Mouse (Mus musculus) megakaryocyte, embryonic 14.5 days (primary cell): Measurements from ENCODE around the gene Llgl2. TPM values are rescaled to one million over a fixed set of nuclear protein-coding genes. Genes with fewer than 3 reads are reported as not detected.

Experiments used
- H3K27me3 ChIP-seq: replicated peaks from 2 replicates; pipeline ENCODE3; 2012; ENCODE audit warnings: inconsistent platforms
- H3K36me3 ChIP-seq: replicated peaks from 2 replicates; pipeline ENCODE3; 2012; ENCODE audit warnings: low read length, inconsistent platforms, mixed read lengths
- H3K4me1 ChIP-seq: 2 replicates; pipeline ENCODE4 v1.6.1; 2012; ENCODE audit warnings: inconsistent platforms
- H3K4me3 ChIP-seq: replicated peaks from 2 replicates; pipeline ENCODE3; 2012; ENCODE audit warnings: moderate library complexity, mild to moderate bottlenecking, inconsistent platforms
- H3K9me3 ChIP-seq: 2 replicates; pipeline ENCODE4 v1.6.1; 2012; ENCODE audit warnings: inconsistent platforms
- FLI1 ChIP-seq: IDR thresholded peaks from 2 replicates; pipeline ENCODE4 v1.6.1; 2012; ENCODE audit warnings: low read length, inconsistent platforms, mixed read lengths
- GATA1 ChIP-seq: IDR thresholded peaks from 3 replicates; pipeline ENCODE4 v1.6.1; 2012; ENCODE audit warnings: mixed read lengths, low read length, inconsistent platforms, borderline replicate concordance
- polyA plus RNA-seq: library from polyadenylated mRNA; stranded (reverse); fragments of >175 nt; gene quantifications from 2 replicates; pipeline ENCODE4 v1.2.3, GENCODE M21; 2012; ENCODE audit warnings: low replicate concordance; ENCODE audit not compliant: insufficient read depth

The Llgl2 gene
- polyA plus RNA-seq, 1 experiment = 12.4 TPM

DNA sequence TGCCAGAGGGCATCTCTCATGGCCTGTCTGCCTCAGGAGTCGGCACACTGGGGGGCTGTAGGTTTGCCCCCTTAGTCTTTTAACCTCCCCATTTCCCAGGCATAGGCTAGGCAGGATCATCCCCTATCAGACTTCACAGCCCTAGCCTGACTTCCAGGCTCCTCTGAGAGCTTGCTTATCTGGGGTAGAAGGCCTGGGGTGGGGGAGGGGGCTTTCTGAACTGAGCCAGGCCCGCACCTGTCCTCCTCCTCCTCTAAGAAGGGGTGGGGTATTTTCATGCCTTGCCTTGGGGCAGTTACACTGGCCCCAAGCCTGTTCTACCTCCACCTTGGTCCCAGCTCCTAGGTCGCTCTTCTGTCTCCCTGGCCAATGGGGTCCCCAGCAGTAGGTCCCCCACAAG lies 7.7 kb downstream of the Llgl2 start:
- TF ChIP-seq GATA1 = no peak
- no peak for TF ChIP-seq FLI1

DNA sequence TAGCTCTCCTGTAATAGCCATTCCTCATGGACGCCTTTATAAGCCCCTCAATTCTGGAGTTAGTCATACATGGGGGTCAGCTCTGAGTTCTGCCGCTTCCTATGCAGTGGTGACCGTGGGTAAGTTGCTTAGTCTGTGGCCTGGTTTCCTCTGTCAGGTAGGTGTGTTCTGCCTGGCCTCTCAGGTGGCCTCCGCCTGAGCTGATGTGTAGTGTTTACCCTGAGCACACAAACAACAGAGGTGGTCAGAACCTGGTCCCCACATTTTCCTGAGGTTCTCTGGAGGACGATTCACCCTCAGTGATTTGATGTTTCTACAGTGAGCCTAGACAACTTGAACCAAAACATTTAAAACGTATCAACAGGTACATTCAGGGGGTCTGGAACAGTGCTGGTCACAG lies 8.2 kb downstream of the Llgl2 start:
- H3K4me3 ChIP-seq = no peak overlapping the region
- no peak for TF ChIP-seq FLI1
- H3K27me3 ChIP-seq = peaks cover 73% of the 10 kb centered on the region
- peaks cover 40% of the 10 kb centered on the region for H3K4me1 ChIP-seq
- no peaks in the 10 kb centered on the region for H3K9me3 ChIP-seq
- no peaks in the 10 kb centered on the region for H3K36me3 ChIP-seq

More for the DNA sequence above, 7.7 kb downstream of the Llgl2 start:
- H3K9me3 ChIP-seq = no peaks in the 10 kb centered on the region
- H3K4me3 ChIP-seq = no peak overlapping the region
- peaks cover 43% of the 10 kb centered on the region for H3K4me1 ChIP-seq
- no peaks in the 10 kb centered on the region for H3K36me3 ChIP-seq
- H3K27me3 ChIP-seq = peaks cover 73% of the 10 kb centered on the region

DNA sequence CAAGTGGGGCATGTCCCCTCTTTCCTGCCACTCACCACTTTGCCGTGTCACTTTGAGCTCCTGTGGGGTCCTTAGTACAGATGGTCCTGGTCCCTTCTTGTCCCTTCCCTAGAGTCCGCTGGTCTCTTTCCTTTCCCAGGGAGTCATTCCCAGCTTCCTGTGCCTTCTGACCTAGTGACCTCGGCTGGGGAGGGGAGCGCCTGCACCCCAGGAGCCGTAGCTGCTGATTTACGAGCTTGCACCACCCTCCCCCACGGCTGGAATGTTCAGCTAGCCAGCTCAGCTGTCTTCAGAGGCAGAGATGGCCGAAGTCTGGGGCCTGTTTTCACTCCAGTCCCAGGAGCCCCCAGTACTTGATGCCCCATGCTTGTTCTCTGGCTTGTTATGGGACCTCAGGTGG lies 8.7 kb downstream of the Llgl2 start:
- no peaks in the 10 kb centered on the region for H3K36me3 ChIP-seq
- no peak overlapping the region for H3K4me3 ChIP-seq
- H3K4me1 ChIP-seq = peaks cover 40% of the 10 kb centered on the region
- no peaks in the 10 kb centered on the region for H3K9me3 ChIP-seq
- peaks cover 69% of the 10 kb centered on the region for H3K27me3 ChIP-seq
- TF ChIP-seq FLI1 = no peak
- TF ChIP-seq GATA1 = no peak

DNA sequence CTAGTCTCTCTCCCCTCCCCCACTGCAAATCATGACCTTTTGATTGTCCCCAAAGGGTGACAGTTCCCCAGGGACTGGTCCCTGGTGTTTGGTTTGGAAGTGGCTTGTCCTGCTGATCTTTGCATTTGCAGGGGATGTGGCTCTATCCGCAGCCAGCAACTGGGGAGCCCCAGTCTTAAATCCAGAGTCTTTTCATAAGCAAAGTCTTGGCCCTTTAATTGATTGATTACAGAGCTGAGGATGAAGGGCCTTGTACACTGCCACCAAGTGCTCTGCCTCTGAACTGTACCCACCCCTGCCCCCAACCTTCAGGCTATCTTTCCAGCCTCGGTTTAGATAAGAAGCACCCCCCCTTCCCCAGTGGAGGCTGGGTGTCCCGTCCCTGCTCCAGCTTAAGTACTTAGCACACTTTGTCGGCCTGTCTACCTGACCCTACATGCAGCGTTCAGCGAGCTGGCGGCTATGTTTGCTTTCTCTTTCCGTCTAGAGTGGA lies 9.2 kb downstream of the Llgl2 start:
- TF ChIP-seq FLI1 = no peak
- no peak for TF ChIP-seq GATA1
- H3K9me3 ChIP-seq = no peaks in the 10 kb centered on the region
- peaks cover 70% of the 10 kb centered on the region for H3K27me3 ChIP-seq
- no peaks in the 10 kb centered on the region for H3K36me3 ChIP-seq
- peaks cover 40% of the 10 kb centered on the region for H3K4me1 ChIP-seq
- H3K4me3 ChIP-seq = no peak overlapping the region

DNA sequence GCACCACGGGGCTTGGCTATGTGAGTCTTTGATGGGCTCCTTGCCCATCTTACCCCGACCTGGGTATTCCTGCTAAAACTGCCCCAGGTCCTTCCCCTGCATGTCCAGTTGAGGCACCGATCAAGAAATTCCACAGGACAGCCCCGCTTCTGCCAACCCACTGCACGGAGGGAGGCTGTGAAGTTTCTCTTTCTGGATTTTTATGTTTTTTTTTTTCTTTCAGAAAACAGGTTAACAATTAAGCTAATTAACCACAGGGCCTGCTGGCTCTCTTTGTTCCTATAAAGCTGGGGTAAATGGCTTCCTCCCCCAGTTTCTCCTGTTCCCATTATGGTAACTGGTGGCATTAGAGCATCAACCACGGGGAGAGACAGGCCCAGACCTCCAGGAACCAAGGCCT lies 10.2 kb downstream of the Llgl2 start:
- Histone ChIP-seq H3K4me1 (peaks cover 43% of the 10 kb centered on the region), H3K4me3 (no peak overlapping the region), H3K27me3 (peaks cover 67% of the 10 kb centered on the region), H3K9me3 (no peaks in the 10 kb centered on the region), H3K36me3 (no peaks in the 10 kb centered on the region)
- no peak for TF ChIP-seq GATA1
- no peak for TF ChIP-seq FLI1

DNA sequence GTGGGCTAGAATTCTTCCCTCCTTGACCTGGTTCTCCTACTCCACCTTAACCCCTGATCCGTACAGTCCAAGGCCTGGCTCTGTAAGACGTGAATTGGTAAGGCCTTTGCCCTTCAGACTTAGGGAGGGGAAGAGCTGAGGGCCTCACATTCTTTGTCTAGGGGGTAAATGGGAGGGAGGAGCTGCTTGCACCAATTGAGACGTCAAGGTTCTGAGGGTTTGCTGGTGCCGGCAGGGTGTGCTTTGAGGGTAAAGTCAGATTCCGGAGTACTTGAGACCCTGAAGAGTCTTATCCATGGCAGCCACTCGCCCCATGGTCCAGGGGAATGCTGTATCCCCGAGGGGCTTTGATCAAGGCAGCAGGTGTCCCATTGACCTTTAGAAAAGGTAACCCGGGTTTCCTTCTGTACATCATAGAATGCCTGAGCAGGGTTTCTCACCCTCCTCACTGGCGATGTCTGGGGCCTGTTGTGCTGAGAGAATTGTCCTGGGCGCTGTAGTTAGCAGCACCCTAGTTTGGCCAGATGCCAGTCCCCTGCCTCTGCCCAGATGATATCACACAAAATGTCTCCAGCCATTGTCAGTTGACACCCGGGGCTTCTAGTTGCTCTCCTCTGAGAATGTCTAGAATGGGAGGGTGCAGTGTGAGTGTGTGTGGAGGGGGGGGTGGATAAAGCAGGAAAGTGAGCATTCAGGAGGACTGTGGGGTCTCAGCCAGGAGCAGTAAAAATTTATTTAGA lies 13.0 kb downstream of the Llgl2 start:
- no peak for TF ChIP-seq FLI1
- no peak for TF ChIP-seq GATA1
- H3K36me3 ChIP-seq = no peaks in the 10 kb centered on the region
- H3K4me1 ChIP-seq = peaks cover 33% of the 10 kb centered on the region

DNA sequence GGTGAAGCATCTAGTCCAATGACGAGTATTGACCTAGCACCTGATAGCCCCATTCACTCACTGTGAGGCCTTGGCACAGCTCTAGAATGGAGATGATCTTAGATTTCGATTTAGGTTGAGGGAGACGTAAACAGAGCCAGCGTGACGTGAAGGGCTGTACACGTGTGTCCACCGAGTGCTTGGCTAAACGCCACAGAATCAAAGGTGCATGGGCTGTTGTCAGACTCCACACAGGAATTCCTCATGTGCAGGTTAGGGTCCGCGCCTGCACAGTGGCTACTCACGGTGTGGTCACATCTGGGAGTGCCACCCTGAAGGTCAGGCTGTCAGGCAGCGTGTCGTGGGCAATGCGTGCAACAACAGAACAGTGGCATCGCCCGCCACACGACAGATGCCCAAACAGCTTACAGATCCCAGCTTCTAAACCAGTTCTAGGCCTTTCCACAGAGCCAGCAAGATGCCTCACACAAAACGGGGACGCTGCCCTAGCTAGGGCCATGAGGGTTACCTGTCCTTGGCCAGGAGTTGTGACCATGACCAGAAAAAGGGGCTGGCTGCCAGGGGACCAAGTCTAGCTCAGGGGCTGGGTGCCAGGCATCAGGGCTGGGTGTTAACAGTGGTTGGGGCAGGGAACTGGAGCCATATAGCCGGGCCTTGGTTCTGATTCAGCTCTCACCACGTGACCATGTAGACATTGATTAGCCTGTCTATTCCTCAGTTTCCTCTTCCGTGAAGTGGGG lies 13.9 kb downstream of the Llgl2 start:
- TF ChIP-seq FLI1 (no peak), GATA1 (no peak)
- H3K4me1 ChIP-seq = peaks cover 33% of the 10 kb centered on the region
- no peak overlapping the region for H3K4me3 ChIP-seq
- H3K27me3 ChIP-seq = peaks cover 48% of the 10 kb centered on the region
- H3K9me3 ChIP-seq = no peaks in the 10 kb centered on the region
- no peaks in the 10 kb centered on the region for H3K36me3 ChIP-seq

More for the DNA sequence above, 13.0 kb downstream of the Llgl2 start:
- H3K27me3 ChIP-seq = peaks cover 53% of the 10 kb centered on the region
- H3K9me3 ChIP-seq = no peaks in the 10 kb centered on the region
- no peak overlapping the region for H3K4me3 ChIP-seq

DNA sequence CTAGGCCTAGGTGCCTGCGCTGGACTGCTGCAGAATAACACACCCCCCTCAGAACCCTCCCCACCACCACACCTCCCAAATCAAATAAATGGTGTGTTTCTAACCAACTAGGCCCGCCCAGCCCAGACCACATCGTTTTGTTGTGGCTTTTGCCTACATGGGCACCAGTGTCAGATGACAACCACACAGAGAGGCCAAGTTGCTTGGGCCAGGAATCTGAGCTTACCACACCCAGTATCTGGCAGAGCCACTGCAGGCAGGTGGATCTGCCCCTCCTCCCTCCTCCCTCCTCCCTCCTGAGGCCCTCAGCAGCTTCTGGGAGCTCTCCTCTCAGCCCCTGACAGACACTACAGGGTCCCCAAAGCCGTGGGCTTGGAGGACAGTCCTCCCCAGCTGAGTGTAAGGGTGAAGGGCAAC lies 15.1 kb downstream of the Llgl2 start:
- Histone ChIP-seq H3K36me3 (no peaks in the 10 kb centered on the region), H3K4me1 (peaks cover 30% of the 10 kb centered on the region), H3K9me3 (no peaks in the 10 kb centered on the region), H3K27me3 (peaks cover 45% of the 10 kb centered on the region), H3K4me3 (no peak overlapping the region)
- TF ChIP-seq FLI1 (no peak), GATA1 (no peak)

DNA sequence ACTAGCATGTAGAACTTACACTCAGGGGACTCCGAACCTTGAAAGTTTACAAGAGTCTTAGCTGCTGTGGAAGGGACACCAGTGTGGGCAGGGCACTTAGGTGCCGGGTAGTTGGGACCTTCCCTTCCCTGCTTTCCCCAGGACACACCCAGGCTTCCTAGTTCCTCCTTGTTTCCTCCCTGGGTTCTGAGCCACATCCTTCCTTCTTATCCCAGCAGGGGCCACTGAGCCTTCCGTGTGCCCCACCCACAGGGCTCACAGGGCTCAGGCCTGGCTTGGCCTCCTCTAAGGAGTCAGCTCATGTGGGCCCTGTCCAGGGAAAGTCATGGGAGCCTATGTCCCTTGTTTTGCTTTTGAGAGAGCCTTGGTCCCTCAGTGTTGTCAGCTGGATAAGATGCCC lies 15.9 kb downstream of the Llgl2 start:
- Histone ChIP-seq H3K4me1 (peaks cover 38% of the 10 kb centered on the region), H3K9me3 (no peaks in the 10 kb centered on the region), H3K27me3 (peaks cover 45% of the 10 kb centered on the region), H3K4me3 (no peak overlapping the region), H3K36me3 (no peaks in the 10 kb centered on the region)
- TF ChIP-seq FLI1 = no peak
- no peak for TF ChIP-seq GATA1

DNA sequence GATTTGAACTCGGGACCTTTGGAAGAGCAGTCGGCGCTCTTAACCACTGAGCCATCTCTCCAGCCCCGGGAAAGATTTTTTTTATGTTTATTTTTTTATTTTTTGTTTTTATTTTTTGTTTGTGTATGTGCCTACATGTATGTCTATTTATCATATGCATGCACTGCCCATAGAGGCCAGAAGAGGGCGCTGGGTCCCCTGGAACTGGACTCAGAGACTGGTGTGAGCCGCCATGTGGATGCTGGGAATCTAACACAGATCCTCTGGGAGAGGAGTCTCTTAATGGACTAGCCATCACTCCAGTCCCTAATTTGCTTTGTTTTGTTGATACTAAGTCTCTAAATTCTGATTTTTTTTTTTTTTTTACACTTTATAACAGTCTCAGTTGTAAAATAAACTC lies 17.2 kb downstream of the Llgl2 start:
- Histone ChIP-seq H3K9me3 (no peaks in the 10 kb centered on the region), H3K27me3 (peaks cover 38% of the 10 kb centered on the region), H3K4me3 (no peak overlapping the region), H3K36me3 (peaks cover 6% of the 10 kb centered on the region), H3K4me1 (peaks cover 45% of the 10 kb centered on the region)
- TF ChIP-seq GATA1 = no peak
- no peak for TF ChIP-seq FLI1
